Comparison of ENCODE assay signal across 25 mouse cellular contexts in the genomic region with DNA sequence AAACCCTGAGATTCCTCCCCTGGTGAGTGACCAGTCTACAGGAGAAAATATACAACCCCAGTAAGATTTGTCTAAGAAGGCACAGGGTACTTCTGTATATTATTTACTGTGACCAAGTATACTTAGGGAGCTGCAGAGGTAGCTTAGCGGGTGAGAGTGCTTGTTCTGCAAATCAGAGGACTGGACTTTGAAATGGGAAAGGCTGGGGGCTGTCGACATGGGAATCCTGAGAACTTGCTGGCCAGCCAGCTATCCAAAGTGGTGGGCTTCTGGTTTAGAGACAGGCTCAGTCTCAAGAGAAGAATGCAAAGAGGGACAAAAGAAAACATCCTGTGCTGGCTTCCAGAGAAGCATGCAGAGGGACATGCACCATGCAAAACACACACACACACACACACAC.
"Had no signal": no experiment of that assay in that cellular context is flagged by ENCODE, and none has a peak within 500 bp of the region (broad histone marks: within the 10 kb centered on the region; RNA-seq: fewer than 3 reads in every experiment).

No protein-coding gene starts in this region.

- H3K27ac ChIP-seq: gastrocnemius, adult 2 months; heart, embryonic 13.5 days; heart, embryonic 15.5 days; hindbrain, embryonic 10.5 days; hindbrain, embryonic 12.5 days; hindbrain, embryonic 14.5 days; layer of hippocampus, adult 2 months; left cerebral cortex, adult 2 months; limb, embryonic 10.5 days; limb, embryonic 12.5 days; liver, embryonic 13.5 days; liver, embryonic 15.5 days had no signal

- ATAC-seq: forebrain, embryonic 16.5 days; hindbrain, embryonic 16.5 days; intestine, postnatal 0 days; liver, postnatal 0 days had no signal

- H3K9me3 ChIP-seq: heart, embryonic 13.5 days; heart, embryonic 15.5 days; hindbrain, embryonic 10.5 days; hindbrain, embryonic 12.5 days; limb, embryonic 10.5 days; limb, embryonic 12.5 days; liver, embryonic 13.5 days; liver, embryonic 15.5 days had no signal

- H3K36me3 ChIP-seq: heart, embryonic 13.5 days; heart, embryonic 15.5 days; hindbrain, embryonic 10.5 days; hindbrain, embryonic 12.5 days; limb, embryonic 10.5 days; limb, embryonic 12.5 days; liver, embryonic 13.5 days; liver, embryonic 15.5 days had no signal

- H3K9ac ChIP-seq: heart, embryonic 13.5 days; heart, embryonic 15.5 days; hindbrain, embryonic 12.5 days; hindbrain, embryonic 14.5 days; limb, embryonic 12.5 days; liver, embryonic 13.5 days; liver, embryonic 15.5 days; liver, postnatal 0 days had no signal

- H3K4me2 ChIP-seq: heart, embryonic 13.5 days; heart, embryonic 15.5 days; hindbrain, embryonic 12.5 days; hindbrain, embryonic 14.5 days; limb, embryonic 12.5 days; liver, embryonic 11.5 days; liver, embryonic 13.5 days; liver, embryonic 15.5 days had no signal

- H3K4me3 ChIP-seq: gastrocnemius, adult 2 months; heart, embryonic 13.5 days; heart, embryonic 15.5 days; hindbrain, embryonic 10.5 days; hindbrain, embryonic 12.5 days; layer of hippocampus, adult 2 months; left cerebral cortex, adult 2 months; limb, embryonic 10.5 days; limb, embryonic 12.5 days; liver, embryonic 13.5 days; liver, embryonic 15.5 days had no signal

- DNase-seq: gastrocnemius, adult 2 months; gastrocnemius, postnatal 10 days; gastrocnemius, postnatal 25 days; heart, adult 18-20 months; heart, postnatal 14 days; heart, postnatal 4 days; kidney, adult 8-10 months; kidney, postnatal 10 days; liver; liver, embryonic 13.5 days; liver, postnatal 0 days had no signal

- H3K27me3 ChIP-seq: heart, embryonic 15.5 days had no signal
